Mouse (Mus musculus) kidney, adult 9 months (tissue): Measurements from ENCODE around the gene Usp1.
"Not testable (repeated sequence)": the region's sequence is repeated elsewhere in the genome, so short reads cannot be mapped to it uniquely, and the experiment has no call there.

Source experiments
- DNase-seq: peaks from one replicate; pipeline ENCODE4 v3.0.0; 2022

Gene Usp1

DNA sequence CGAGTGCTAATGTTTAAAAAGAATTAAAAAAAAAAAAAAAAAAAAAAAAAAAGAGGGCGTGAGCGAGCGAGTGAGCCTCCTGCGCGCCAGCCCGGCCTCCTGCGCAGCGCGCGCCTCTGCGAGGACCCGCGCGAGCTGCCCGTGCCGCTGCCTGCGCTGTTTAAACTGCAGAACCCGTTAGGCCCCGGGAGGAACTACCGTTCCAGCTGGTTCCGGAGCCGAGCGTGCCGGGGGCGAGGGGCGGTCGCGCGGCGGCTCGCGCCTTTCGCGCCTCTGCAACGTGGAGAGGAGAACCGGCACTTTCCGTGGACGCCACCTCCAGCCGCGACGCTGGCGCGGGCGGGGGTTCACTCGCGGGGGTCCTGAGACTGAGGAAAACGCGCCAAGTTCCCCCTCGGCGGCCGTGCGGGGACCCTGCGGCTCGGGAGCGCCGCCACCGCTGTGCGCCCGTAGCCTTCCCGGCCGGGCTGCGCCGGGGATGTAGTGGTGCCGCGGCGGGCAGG is at the start of gene Usp1:
Gene Usp1 (plus strand): TSS at position 243 of the 503 bp plus-strand sequence.
- DNase-seq = no peak

DNA sequence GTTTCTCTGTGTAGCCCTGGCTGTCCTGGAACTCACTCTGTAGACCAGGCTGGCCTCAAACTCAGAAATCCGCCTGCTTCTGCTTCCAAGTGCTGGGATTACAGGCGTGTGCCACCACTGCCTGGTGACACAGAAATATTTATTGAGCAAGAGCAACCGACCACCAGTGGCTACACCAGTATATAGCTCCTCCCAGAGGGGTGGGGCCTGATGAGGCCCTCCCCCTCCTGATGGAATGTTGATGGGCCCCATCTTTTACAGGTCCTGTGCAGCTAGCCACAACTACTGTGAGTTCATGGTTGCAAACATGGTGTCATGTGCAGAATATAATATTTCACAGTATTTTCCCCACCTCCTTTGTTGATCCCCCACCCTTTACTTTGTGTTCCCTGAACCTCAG is 40.9 kb upstream of the Usp1 start:
- DNase-seq = no peak

GRCm38 (mm10) chr4:98886377-98886776 is 37.2 kb upstream of the Usp1 start:
- DNase-seq = no peak

DNA sequence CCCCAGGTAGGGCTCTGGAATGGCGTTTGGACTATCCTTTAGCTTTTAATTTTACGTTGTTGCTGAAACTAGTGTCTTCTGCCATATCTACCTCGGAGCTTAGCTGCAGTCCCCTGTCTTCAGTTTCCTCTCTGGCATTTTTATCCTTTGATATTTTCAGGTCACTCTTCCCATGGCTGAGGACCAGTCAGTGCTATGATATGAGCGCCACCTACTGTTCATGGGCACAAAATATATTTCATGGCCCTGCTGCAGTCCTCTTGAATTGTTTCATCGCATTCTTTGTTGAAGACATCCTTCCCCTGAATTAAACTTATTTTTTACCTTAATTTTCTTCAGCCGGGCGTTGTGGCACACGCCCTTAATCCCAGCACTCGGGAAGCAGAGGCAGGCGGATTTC is 36.5 kb upstream of the Usp1 start:
- DNase-seq = peak; percentile 61

GRCm38 (mm10) chr4:98910246-98910645 is 13.4 kb upstream of the Usp1 start:
- no peak for DNase-seq

DNA sequence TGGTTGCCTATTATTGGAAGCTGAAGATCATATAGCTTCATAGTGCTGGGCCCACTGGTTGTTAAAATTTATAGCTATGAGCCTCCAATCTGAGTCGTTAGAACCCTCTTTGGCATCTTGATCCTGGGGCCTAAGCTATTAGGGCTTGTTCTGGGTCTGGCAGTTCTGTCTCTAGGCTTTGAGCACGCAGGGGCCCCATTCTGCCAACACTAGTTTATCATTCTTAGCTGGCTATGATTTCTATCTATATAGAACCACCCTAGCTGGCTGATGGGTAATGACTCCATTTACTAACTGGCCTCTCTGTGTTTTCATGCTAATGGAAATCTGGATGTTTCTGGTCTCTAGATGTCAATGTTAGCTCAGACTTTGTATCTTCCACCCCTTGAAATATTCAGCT is 5.9 kb upstream of the Usp1 start:
- no peak for DNase-seq

- DNase-seq = no peak
Measured at GRCm38 (mm10) chr4:98918204-98918603, 5.4 kb upstream of the Usp1 start.

GRCm38 (mm10) chr4:98920896-98921295 is 2.7 kb upstream of the Usp1 start:
- no peak for DNase-seq

DNA sequence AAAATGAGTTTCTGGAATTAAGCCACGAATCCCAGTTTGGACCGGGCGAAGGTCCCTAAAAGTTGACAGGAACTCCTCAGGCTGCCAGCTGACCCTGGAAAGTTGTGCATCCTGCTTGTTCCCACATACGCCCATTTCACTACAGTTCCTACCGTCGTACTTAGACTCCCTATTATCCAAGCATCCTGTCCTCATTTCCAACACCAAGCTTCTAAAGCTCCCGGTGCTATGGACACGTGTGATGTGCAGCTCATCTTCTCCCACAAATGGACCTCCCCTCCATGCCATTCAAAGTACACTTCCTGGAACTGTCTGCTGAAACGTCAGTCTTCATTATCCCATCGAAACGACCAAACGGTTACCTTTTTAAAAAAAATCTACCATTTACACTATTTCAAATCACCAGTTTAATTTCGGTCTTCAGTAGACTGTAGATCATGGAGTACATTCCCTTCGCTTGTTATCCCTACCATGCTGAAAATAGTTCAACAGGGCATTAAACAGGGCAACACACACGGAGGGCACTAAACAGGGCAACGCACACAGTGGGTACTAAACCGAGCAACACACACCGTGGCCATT is 1.5 kb upstream of the Usp1 start:
- peak; percentile 50 for DNase-seq

GRCm38 (mm10) chr4:98922643-98923567 is 705 bp upstream of the Usp1 start:
- peak; percentile 99 for DNase-seq

GRCm38 (mm10) chr4:98924071-98924905 is 678 bp downstream of the Usp1 start:
- DNase-seq = peak; percentile 32

DNA sequence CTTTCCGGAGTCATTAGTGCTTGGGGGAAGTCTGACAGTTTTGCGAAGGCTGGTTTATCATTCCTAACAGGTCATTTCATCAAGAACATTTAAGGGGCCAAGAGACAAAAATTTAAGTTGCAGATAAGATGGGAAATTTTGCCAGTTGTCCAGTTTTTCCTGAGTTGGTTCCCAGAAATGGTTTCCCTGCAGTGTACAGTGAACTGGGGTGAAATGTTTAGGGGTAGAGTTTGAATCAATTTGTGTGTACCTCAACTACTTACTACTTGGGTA is 1.2 kb downstream of the Usp1 start:
- DNase-seq = no peak

DNA sequence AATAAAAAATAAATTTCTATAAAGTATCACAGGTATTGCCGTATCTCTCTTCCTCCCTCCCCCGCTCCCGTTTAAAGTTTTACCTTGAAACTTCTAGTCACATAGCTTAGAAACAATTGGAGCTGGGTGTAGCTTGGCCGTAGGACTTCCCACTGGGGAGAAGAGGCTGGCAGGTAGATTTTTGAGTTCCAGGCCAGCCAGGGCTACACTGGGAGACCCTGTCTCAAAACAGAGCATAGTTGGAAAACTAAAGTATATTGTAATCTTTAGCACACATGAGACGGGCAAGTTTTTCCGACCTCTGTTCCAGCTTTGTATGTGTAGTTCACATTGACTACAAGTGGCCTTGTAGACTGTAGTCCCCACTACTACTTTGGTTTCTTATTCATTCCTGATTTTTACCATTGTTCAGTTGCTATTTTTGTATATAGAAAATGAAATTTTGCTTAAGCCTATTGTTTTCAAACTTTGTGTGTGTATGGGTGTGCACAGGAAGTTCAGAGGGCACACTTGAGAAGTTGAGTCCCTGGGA is 1.7 kb downstream of the Usp1 start:
- DNase-seq = no peak

- no peak for DNase-seq
Measured at GRCm38 (mm10) chr4:98936036-98936435, 12.4 kb downstream of the Usp1 start.

- not testable (repeated sequence) for DNase-seq
Measured at GRCm38 (mm10) chr4:98938210-98938609, 14.6 kb downstream of the Usp1 start.

DNA sequence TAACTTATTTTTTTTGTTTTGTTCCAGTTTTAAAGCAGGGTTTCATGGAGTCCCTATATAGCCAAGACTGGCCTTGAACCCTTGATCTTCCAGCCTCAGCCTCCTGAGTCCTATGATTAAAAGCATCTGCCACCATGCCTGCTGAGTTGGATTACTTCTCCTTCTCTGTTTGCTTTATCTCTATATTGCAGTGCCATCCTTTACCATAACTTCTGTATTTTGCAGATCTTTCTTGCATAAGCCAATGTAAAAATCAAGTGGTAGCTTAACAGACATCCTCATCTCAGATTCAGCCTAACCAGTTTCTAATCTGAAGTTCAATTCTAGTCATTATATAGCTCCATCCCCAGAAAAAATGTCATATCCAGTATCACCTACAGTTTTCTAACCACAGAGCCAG is 27.0 kb downstream of the Usp1 start:
- DNase-seq = no peak

DNA sequence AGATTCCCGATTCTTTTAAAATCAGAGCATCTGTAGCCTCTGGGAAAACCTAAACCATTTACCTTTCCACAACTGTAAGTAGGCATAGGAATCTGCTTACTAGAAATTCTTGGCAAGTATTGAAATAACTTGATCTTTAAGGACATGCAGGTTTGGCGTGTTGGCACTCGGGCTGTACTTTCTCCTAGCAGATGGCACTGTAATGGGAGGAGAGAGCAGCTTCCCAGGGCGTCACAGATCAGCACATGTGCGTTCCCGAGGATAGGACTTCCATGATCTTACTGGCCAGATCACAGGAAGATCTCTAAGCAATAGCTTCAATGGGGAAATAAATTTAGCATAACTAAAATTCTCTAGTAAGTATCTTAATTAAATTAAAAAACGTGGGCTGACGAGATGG is 32.4 kb downstream of the Usp1 start:
- no peak for DNase-seq

DNA sequence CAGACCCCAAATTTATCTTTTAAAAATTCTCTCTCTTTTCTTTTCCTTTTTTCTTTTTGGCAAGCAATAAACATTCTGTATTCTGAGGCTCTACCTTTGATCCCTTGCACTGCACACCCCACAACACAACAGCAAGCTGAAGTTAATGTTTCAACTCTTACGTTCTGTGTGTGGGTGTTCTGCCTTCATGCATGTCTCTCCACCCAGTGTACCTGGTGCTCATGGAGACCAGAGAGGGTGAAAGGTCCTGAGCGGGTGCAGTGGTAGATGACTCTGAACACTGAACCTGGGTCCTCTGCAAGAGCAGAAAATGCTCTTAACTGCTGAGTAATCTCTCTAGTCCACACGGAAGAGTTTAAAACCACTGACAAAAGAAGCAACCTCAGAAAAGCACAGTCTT is 36.6 kb downstream of the Usp1 start:
- DNase-seq = peak; percentile 85

DNA sequence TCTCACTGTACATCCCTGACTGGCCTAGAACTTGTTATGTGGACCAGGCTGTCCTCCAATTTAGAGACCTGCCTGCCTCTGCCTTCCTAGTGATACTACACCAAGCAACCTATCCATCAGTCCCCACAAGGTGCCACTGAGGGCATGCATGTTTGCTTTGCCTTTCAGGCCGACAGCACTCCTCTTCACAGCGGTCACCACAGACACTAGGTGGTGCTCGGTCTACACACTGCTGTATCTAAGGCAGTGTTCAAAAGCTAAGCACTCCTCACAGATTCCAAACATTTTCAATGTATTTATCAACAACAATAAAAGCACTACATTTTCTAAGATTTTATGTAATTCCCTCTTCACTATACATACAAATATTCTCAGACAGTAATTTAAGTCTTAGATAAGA is 46.3 kb downstream of the Usp1 start:
- no peak for DNase-seq

- DNase-seq = no peak
Measured at GRCm38 (mm10) chr4:98975741-98976140, 52.1 kb downstream of the Usp1 start.

DNA sequence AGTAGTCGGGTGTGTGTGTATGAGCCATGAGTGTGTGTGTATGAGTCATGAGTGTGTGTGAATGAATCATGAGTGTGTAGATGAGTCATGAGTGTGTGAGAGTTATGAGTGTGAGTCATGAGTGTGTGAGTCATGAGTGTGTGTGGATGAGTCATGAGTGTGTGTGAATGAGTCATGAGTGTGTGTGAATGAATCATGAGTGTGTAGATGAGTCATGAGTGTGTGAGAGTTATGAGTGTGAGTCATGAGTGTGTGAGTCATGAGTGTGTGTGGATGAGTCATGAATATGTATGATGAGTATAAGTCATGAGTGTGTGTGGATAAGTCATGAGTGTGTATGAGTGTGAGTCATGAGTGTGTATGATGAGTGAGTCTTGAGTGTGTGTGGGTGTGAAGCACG is 54.7 kb downstream of the Usp1 start:
- DNase-seq = not testable (repeated sequence)

- DNase-seq = no peak
Measured at GRCm38 (mm10) chr4:98978693-98979092, 55.1 kb downstream of the Usp1 start.

- not testable (repeated sequence) for DNase-seq
Measured at GRCm38 (mm10) chr4:98979976-98980375, 56.4 kb downstream of the Usp1 start.
